Mouse (Mus musculus) limb, embryonic 11.5 days (tissue): ENCODE measurements around the gene Gemin7. TPM values are rescaled to one million over a fixed set of nuclear protein-coding genes. Genes with fewer than 3 reads are reported as not detected.
A peak's percentile ranks its signal among the peaks of the same experiment; 100 is the strongest.

ENCODE experiments used
- ATAC-seq: fragments of 200-750 bp; cut with Nextera tagmentation; 2 replicates; pipeline ENCODE4 v1.8.0; 2017; ENCODE audit warnings: low read depth; ENCODE audit not compliant: insufficient number of reproducible peaks, low FRiP score, low TSS enrichment
- DNase-seq: peaks from one replicate; pipeline ENCODE4 v3.0.0-alpha.2; 2015; ENCODE audit warnings: low spot score
- H3K27ac ChIP-seq: fragments of 300-500 bp; sonication (generic); replicated peaks from 2 replicates; pipeline ENCODE4 v1.5.1; 2014; ENCODE audit warnings: low read depth, mild to moderate bottlenecking, low read length
- H3K27me3 ChIP-seq: fragments of 300-500 bp; sonication (generic); 2 replicates; pipeline ENCODE4 v1.6.1; 2014; ENCODE audit warnings: mild to moderate bottlenecking, low read length, mixed read lengths; ENCODE audit not compliant: control insufficient read depth, insufficient read depth
- H3K36me3 ChIP-seq: fragments of 300-500 bp; sonication (generic); 2 replicates; pipeline ENCODE4 v1.6.1; 2014; ENCODE audit warnings: mild to moderate bottlenecking, low read length, moderate library complexity, mixed read lengths; ENCODE audit not compliant: control insufficient read depth, insufficient read depth
- H3K4me1 ChIP-seq: fragments of 300-500 bp; sonication (generic); 2 replicates; pipeline ENCODE4 v1.6.1; 2014; ENCODE audit warnings: low read length, mixed read lengths; ENCODE audit not compliant: control insufficient read depth, insufficient read depth
- H3K4me2 ChIP-seq: fragments of 300-500 bp; sonication (generic); 2 replicates; pipeline ENCODE4 v1.6.1; 2014; ENCODE audit warnings: low read depth, mild to moderate bottlenecking, moderate library complexity; ENCODE audit not compliant: severe bottlenecking
- H3K4me3 ChIP-seq: fragments of 300-500 bp; sonication (generic); 2 replicates; pipeline ENCODE4 v1.5.1; 2014; ENCODE audit warnings: low read depth, low read length
- H3K9ac ChIP-seq: fragments of 300-500 bp; sonication (generic); 2 replicates; pipeline ENCODE4 v1.6.1; 2014; ENCODE audit warnings: mild to moderate bottlenecking, low read length
- H3K9me3 ChIP-seq: fragments of 300-500 bp; sonication (generic); 2 replicates; pipeline ENCODE4 v1.6.1; 2016; ENCODE audit warnings: low read length; ENCODE audit not compliant: control insufficient read depth
- WGBS: fragments of 180-500 bp; shearing (Covaris S2); extraction: QIAGEN DNeasy Blood & Tissue Kit; methylation state at CpG from one replicate; pipeline ENCODE4 v1.1.7; 2014; 5-methylcytosine and 5-hydroxymethylcytosine counted together
- polyA plus RNA-seq: library from polyadenylated mRNA; unstranded; fragments of >200 nt; fragmentation: Nextera tagmentation; extraction: Ambion mirVana; gene quantifications from 2 replicates; pipeline ENCODE4 v1.2.1, GENCODE M21; 2014

Gemin7 gene
- polyA plus RNA-seq, 1 experiment from 2014 or later = 183 TPM

GRCm38 (mm10) chr7:19586269-19586668 lies 8.9 kb upstream of the Gemin7 start:
- Histone ChIP-seq H3K27me3 (no peaks in the 10 kb centered on the region), H3K36me3 (peaks cover 59% of the 10 kb centered on the region), H3K4me1 (no peaks in the 10 kb centered on the region), H3K4me2 (no peak overlapping the region; the same call in 1 of the 2 replicates), H3K9me3 (no peaks in the 10 kb centered on the region), H3K9ac (no peak overlapping the region), H3K4me3 (no peak overlapping the region), H3K27ac (no peak overlapping the region)
- no peak for ATAC-seq
- 71% methylated on average over 46 of the region's 46 CpGs for WGBS
- no peak for DNase-seq

GRCm38 (mm10) chr7:19580634-19581033 lies 3.2 kb upstream of the Gemin7 start:
- Histone ChIP-seq H3K9me3 (no peaks in the 10 kb centered on the region), H3K27me3 (peaks cover 28% of the 10 kb centered on the region), H3K9ac (no peak overlapping the region), H3K4me1 (no peaks in the 10 kb centered on the region), H3K4me2 (no peak overlapping the region; the same call in 1 of the 2 replicates), H3K36me3 (peaks cover 29% of the 10 kb centered on the region), H3K27ac (no peak overlapping the region), H3K4me3 (no peak overlapping the region)
- ATAC-seq = no peak
- 84% methylated on average over 8 of the region's 8 CpGs for WGBS
- no peak for DNase-seq

GRCm38 (mm10) chr7:19579751-19580150 lies 2.4 kb upstream of the Gemin7 start:
- peaks cover 28% of the 10 kb centered on the region for H3K27me3 ChIP-seq
- ATAC-seq = no peak
- H3K4me3 ChIP-seq = no peak overlapping the region
- no peaks in the 10 kb centered on the region for H3K4me1 ChIP-seq
- H3K9ac ChIP-seq = no peak overlapping the region
- H3K36me3 ChIP-seq = peaks cover 24% of the 10 kb centered on the region
- WGBS = 92% methylated on average over 10 of the region's 10 CpGs
- H3K9me3 ChIP-seq = no peaks in the 10 kb centered on the region
- DNase-seq = no peak
- no peak overlapping the region for H3K27ac ChIP-seq
- 0 out of 2 replicates have a peak overlapping the region, but pooled peaks have one; percentile 7 for H3K4me2 ChIP-seq

- DNase-seq = no peak
- Histone ChIP-seq H3K9me3 (no peaks in the 10 kb centered on the region), H3K27ac (no peak overlapping the region), H3K4me2 (no peak overlapping the region), H3K4me1 (peaks cover 4% of the 10 kb centered on the region; the same call in 1 of the 2 replicates), H3K36me3 (peaks cover 13% of the 10 kb centered on the region), H3K27me3 (peaks cover 28% of the 10 kb centered on the region), H3K9ac (no peak overlapping the region), H3K4me3 (no peak overlapping the region)
- no peak for ATAC-seq
- WGBS = 58% methylated on average over 4 of the region's 4 CpGs
Measured at GRCm38 (mm10) chr7:19578436-19578835, 1.0 kb upstream of the Gemin7 start.

GRCm38 (mm10) chr7:19577877-19578414 lies 551 bp upstream of the Gemin7 start:
- no peak for DNase-seq
- Histone ChIP-seq H3K4me2 (peak overlapping the region; percentile 74; the same call in 1 of the 2 replicates), H3K4me3 (peak overlapping the region; percentile 29), H3K9ac (no peak overlapping the region; the same call in 1 of the 2 replicates), H3K9me3 (no peaks in the 10 kb centered on the region), H3K36me3 (peaks cover 11% of the 10 kb centered on the region), H3K27me3 (peaks cover 28% of the 10 kb centered on the region), H3K4me1 (peaks cover 5% of the 10 kb centered on the region; the same call in 1 of the 2 replicates), H3K27ac (no peak overlapping the region)
- 12% methylated on average over 10 of the region's 10 CpGs for WGBS
- no peak for ATAC-seq

- 61% methylated on average over 3 of the region's 3 CpGs for WGBS
- peaks cover 28% of the 10 kb centered on the region for H3K27me3 ChIP-seq
- peaks cover 9% of the 10 kb centered on the region for H3K4me1 ChIP-seq
- no peak overlapping the region for H3K9ac ChIP-seq
- no peak for ATAC-seq
- no peak overlapping the region for H3K27ac ChIP-seq
- H3K9me3 ChIP-seq = no peaks in the 10 kb centered on the region
- 0 out of 2 replicates have a peak, but pooled peaks cover 4% of the 10 kb centered on the region for H3K36me3 ChIP-seq
- no peak for DNase-seq
- H3K4me2 ChIP-seq = no peak overlapping the region
- no peak overlapping the region for H3K4me3 ChIP-seq
Measured at GRCm38 (mm10) chr7:19575559-19575958, 1.8 kb downstream of the Gemin7 start.

GRCm38 (mm10) chr7:19573776-19574140 lies 3.6 kb downstream of the Gemin7 start:
- 23% methylated on average over 16 of the region's 16 CpGs for WGBS
- peak overlapping the region; percentile 87 for H3K4me3 ChIP-seq
- peaks cover 22% of the 10 kb centered on the region for H3K27me3 ChIP-seq
- H3K27ac ChIP-seq = no peak overlapping the region
- peaks cover 2% of the 10 kb centered on the region; the same call in 1 of the 2 replicates for H3K36me3 ChIP-seq
- H3K9me3 ChIP-seq = no peaks in the 10 kb centered on the region
- H3K4me1 ChIP-seq = peaks cover 9% of the 10 kb centered on the region
- DNase-seq (no peak), ATAC-seq (no peak)
- H3K4me2 ChIP-seq = peak overlapping the region; percentile 79
- peak overlapping the region; percentile 88 for H3K9ac ChIP-seq

GRCm38 (mm10) chr7:19572926-19573775 lies 4.2 kb downstream of the Gemin7 start:
- DNase-seq = peak; percentile 92
- Histone ChIP-seq H3K4me2 (peak overlapping the region; percentile 79), H3K27ac (peak overlapping the region; percentile 65), H3K4me3 (peak overlapping the region; percentile 87), H3K27me3 (peaks cover 16% of the 10 kb centered on the region), H3K9me3 (no peaks in the 10 kb centered on the region), H3K36me3 (peaks cover 4% of the 10 kb centered on the region; the same call in 1 of the 2 replicates), H3K4me1 (peaks cover 9% of the 10 kb centered on the region), H3K9ac (peak overlapping the region; percentile 88)
- peak; percentile 77 for ATAC-seq
- under 1% methylated on average over 53 of the region's 53 CpGs for WGBS
